Mouse (Mus musculus): ENCODE data around the gene Gm6760.

The Gm6760 gene

DNA sequence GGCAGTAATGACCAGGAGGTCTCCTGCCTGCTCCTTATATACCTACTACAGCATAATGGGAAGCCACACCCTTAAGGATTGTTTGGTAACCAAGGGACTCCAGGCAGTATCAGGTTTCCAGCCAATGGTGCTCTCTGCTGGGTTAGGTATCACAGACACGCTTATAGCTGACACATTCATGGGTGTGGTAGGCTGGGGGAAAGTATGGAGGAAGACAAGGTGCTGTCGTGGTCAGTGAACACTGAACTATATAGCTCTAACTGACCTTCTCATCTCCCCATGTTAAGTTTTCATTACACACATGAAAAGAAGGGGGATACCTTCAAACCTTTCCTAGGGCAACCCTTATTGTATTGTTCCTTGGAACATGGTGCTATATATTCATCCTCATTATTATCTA is at the start of gene Gm6760:
Gene Gm6760, minus strand, starts transcription at position 101 of the 400 bp plus-strand sequence.
- DNase-seq (ENCODE audit: low spot score in 2 of 2), result no peak

DNA sequence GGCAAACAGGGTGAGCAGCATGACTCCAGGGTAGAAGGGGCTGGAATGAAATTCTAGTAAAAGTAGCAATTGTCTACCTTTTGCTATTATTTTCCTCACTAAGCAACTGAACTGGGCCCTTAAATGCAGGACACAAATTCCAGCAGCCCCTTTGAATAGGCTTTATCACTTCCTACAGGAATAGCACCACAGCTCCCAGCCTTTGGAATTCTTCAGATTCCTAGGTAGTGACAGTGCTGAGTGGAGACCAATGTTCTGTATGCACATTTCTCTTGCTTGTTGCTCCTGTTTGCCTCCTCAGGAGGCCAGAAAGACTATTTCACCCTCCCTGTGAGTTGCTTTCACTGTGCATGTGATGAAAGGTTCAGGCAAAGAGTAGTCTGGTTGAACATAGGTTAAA is 29.2 kb upstream of the Gm6760 start:
- no peak for DNase-seq (ENCODE audit: low spot score in 2 of 2)

GRCm38 (mm10) chrX:64173248-64173647 is 21.2 kb upstream of the Gm6760 start, which contains the start of gene 3830417A13Rik:
Gene 3830417A13Rik, plus strand, starts transcription at chrX:64173548.
- DNase-seq (ENCODE audit: low spot score in 2 of 2), result no peak
